Mouse (Mus musculus): Measurements from ENCODE around the gene Srek1. TPM values are rescaled to one million over a fixed set of nuclear protein-coding genes. Genes with fewer than 3 reads are reported as not detected.
A peak's percentile ranks its signal among the peaks of the same experiment; 100 is the strongest.

Srek1 gene
- total RNA-seq (2014; rRNA removed) (40.6 and 48.2 TPM in 2 replicates), polyA plus RNA-seq (2015; fragmentation: Nextera tagmentation; extraction: Ambion mirVana) (15.7 and 35.1 TPM in 2 replicates)

GRCm38 (mm10) chr13:103774119-103774757 lies at the start of gene Srek1:
Srek1 (minus strand) TSS chr13:103774608.
- H3K9ac ChIP-seq, result peak within 1 kb of the TSS; percentile 79
- no peak for TF ChIP-seq CTCF (IDR thresholded peaks at IDR 0.05; ENCODE audit: low read depth)
- WGBS, result 2% methylated on average over 80 of the region's 81 CpGs
- H3K27me3 ChIP-seq (ENCODE audit: insufficient read depth, low read length), result no peaks in the 10 kb centered on the region
- peak within 1 kb of the TSS; percentile 56 for H3K4me2 ChIP-seq (ENCODE audit: low read depth)
- peak within 1 kb of the TSS; percentile 96 for H3K27ac ChIP-seq (ENCODE audit: low read depth, low read length)
- H3K4me1 ChIP-seq (ENCODE audit: insufficient read depth), result peaks cover 11% of the 10 kb centered on the region; the same call in 1 of the 2 replicates
- peak; percentile 96 for ATAC-seq
- no peaks in the 10 kb centered on the region for H3K9me3 ChIP-seq (ENCODE audit: low read length)
- DNase-seq, result peak; percentile 98
- H3K4me3 ChIP-seq (ENCODE audit: low read depth, low read length), result peak within 1 kb of the TSS; percentile 81
- no peaks in the 10 kb centered on the region for H3K36me3 ChIP-seq (ENCODE audit: insufficient read depth)

DNA sequence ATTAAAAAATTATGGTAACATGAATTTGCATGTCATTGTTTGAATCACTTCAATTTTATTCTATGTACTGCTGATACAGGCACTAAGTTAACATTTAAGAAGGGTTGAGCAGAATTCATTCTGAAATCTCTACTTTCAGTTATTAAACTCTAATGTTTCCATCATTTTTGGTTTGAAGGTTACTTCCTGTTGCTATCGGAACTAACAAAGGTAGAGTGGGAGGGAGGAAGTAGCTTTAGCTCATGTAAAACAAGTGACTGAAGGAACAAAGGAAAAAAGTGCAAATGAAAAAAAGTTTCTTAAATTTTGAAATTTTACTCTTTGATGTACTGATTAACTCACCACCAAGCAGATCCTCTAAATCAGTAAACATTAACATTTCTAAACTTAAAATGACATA lies 47.9 kb upstream of the Srek1 start:
- no peak overlapping the region for H3K9ac ChIP-seq
- peaks cover 8% of the 10 kb centered on the region; the same call in 1 of the 2 replicates for H3K36me3 ChIP-seq (ENCODE audit: insufficient read depth)
- 93% methylated on average over 1 of the region's 1 CpGs for WGBS
- H3K27ac ChIP-seq (ENCODE audit: low read depth, low read length), result no peak overlapping the region
- no peaks in the 10 kb centered on the region for H3K9me3 ChIP-seq (ENCODE audit: low read length)
- DNase-seq, result no peak
- H3K4me3 ChIP-seq (ENCODE audit: low read depth, low read length), result no peak overlapping the region
- ATAC-seq, result no peak
- H3K27me3 ChIP-seq (ENCODE audit: insufficient read depth, low read length), result no peaks in the 10 kb centered on the region
- H3K4me2 ChIP-seq (ENCODE audit: low read depth), result no peak overlapping the region
- TF ChIP-seq CTCF (IDR thresholded peaks at IDR 0.05; ENCODE audit: low read depth), result no peak
- H3K4me1 ChIP-seq (ENCODE audit: insufficient read depth), result no peaks in the 10 kb centered on the region

DNA sequence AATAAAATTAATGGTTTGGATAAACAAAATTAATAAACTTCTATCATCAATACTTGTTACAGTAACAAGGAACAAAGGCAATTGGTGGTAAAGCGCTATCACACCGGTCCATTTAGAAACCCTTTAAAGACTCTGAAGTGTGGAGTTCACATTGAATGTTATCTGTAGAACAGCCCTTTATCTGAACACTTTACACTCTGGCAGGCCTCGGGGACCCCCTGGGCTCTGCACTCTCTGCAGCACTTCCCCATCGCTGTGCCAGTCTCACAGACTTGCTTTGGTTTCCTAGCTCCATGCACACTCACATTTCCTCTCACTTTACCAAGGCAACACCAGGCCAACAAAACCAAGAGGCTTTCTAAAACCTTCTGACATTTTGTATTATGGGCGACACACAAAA lies 45.0 kb upstream of the Srek1 start:
- peaks cover 11% of the 10 kb centered on the region for H3K36me3 ChIP-seq (ENCODE audit: insufficient read depth)
- ATAC-seq (no peak), DNase-seq (no peak)
- no peak overlapping the region for H3K4me3 ChIP-seq (ENCODE audit: low read depth, low read length)
- 87% methylated on average over 5 of the region's 5 CpGs for WGBS
- no peak overlapping the region for H3K9ac ChIP-seq
- no peak overlapping the region for H3K27ac ChIP-seq (ENCODE audit: low read depth, low read length)
- H3K27me3 ChIP-seq (ENCODE audit: insufficient read depth, low read length), result no peaks in the 10 kb centered on the region
- H3K4me1 ChIP-seq (ENCODE audit: insufficient read depth), result no peaks in the 10 kb centered on the region
- TF ChIP-seq CTCF (IDR thresholded peaks at IDR 0.05; ENCODE audit: low read depth), result no peak
- no peak overlapping the region for H3K4me2 ChIP-seq (ENCODE audit: low read depth)
- no peaks in the 10 kb centered on the region for H3K9me3 ChIP-seq (ENCODE audit: low read length)

GRCm38 (mm10) chr13:103817935-103818334 lies 43.5 kb upstream of the Srek1 start:
- no peak overlapping the region for H3K27ac ChIP-seq (ENCODE audit: low read depth, low read length)
- no peaks in the 10 kb centered on the region for H3K4me1 ChIP-seq (ENCODE audit: insufficient read depth)
- no peak overlapping the region for H3K4me3 ChIP-seq (ENCODE audit: low read depth, low read length)
- no peaks in the 10 kb centered on the region for H3K27me3 ChIP-seq (ENCODE audit: insufficient read depth, low read length)
- no peak for TF ChIP-seq CTCF (IDR thresholded peaks at IDR 0.05; ENCODE audit: low read depth)
- H3K4me2 ChIP-seq (ENCODE audit: low read depth), result no peak overlapping the region
- H3K36me3 ChIP-seq (ENCODE audit: insufficient read depth), result peaks cover 11% of the 10 kb centered on the region
- no peaks in the 10 kb centered on the region for H3K9me3 ChIP-seq (ENCODE audit: low read length)
- ATAC-seq, result no peak
- DNase-seq, result no peak
- 93% methylated on average over 3 of the region's 3 CpGs for WGBS
- no peak overlapping the region for H3K9ac ChIP-seq

GRCm38 (mm10) chr13:103807464-103807863 lies 33.1 kb upstream of the Srek1 start:
- H3K36me3 ChIP-seq (ENCODE audit: insufficient read depth), result no peaks in the 10 kb centered on the region
- H3K9me3 ChIP-seq (ENCODE audit: low read length), result no peaks in the 10 kb centered on the region
- H3K4me2 ChIP-seq (ENCODE audit: low read depth), result no peak overlapping the region
- WGBS, result 90% methylated on average over 5 of the region's 5 CpGs
- peaks cover 6% of the 10 kb centered on the region; the same call in 1 of the 2 replicates for H3K4me1 ChIP-seq (ENCODE audit: insufficient read depth)
- no peak for TF ChIP-seq CTCF (IDR thresholded peaks at IDR 0.05; ENCODE audit: low read depth)
- H3K27ac ChIP-seq (ENCODE audit: low read depth, low read length), result no peak overlapping the region
- H3K4me3 ChIP-seq (ENCODE audit: low read depth, low read length), result no peak overlapping the region
- no peak for ATAC-seq
- no peak for DNase-seq
- H3K27me3 ChIP-seq (ENCODE audit: insufficient read depth, low read length), result no peaks in the 10 kb centered on the region
- H3K9ac ChIP-seq, result no peak overlapping the region

- Histone ChIP-seq H3K9me3 (ENCODE audit: low read length) (no peaks in the 10 kb centered on the region), H3K4me1 (ENCODE audit: insufficient read depth) (peaks cover 6% of the 10 kb centered on the region; the same call in 1 of the 2 replicates), H3K4me2 (ENCODE audit: low read depth) (0 out of 2 replicates have a peak overlapping the region, but pooled peaks have one; percentile 13), H3K27me3 (ENCODE audit: insufficient read depth, low read length) (no peaks in the 10 kb centered on the region), H3K36me3 (ENCODE audit: insufficient read depth) (no peaks in the 10 kb centered on the region), H3K27ac (ENCODE audit: low read depth, low read length) (peak overlapping the region; percentile 40; the same call in 1 of the 2 replicates), H3K9ac (no peak overlapping the region), H3K4me3 (ENCODE audit: low read depth, low read length) (no peak overlapping the region)
- DNase-seq, result peak; percentile 86
- no peak for TF ChIP-seq CTCF (IDR thresholded peaks at IDR 0.05; ENCODE audit: low read depth)
- ATAC-seq, result peak; percentile 95
- whole genome bisulfite sequencing, result 5% methylated on average over 6 of the region's 6 CpGs
These were observed 31.9 kb upstream of the Srek1 start for GRCm38 (mm10) chr13:103806210-103806851.

GRCm38 (mm10) chr13:103803721-103804120 lies 29.3 kb upstream of the Srek1 start:
- Histone ChIP-seq H3K4me2 (ENCODE audit: low read depth) (no peak overlapping the region), H3K9ac (no peak overlapping the region), H3K27ac (ENCODE audit: low read depth, low read length) (no peak overlapping the region), H3K27me3 (ENCODE audit: insufficient read depth, low read length) (no peaks in the 10 kb centered on the region), H3K36me3 (ENCODE audit: insufficient read depth) (no peaks in the 10 kb centered on the region), H3K4me3 (ENCODE audit: low read depth, low read length) (no peak overlapping the region), H3K4me1 (ENCODE audit: insufficient read depth) (peaks cover 6% of the 10 kb centered on the region; the same call in 1 of the 2 replicates), H3K9me3 (ENCODE audit: low read length) (no peaks in the 10 kb centered on the region)
- DNase-seq (peak; percentile 32), ATAC-seq (no peak)
- TF ChIP-seq CTCF (IDR thresholded peaks at IDR 0.05; ENCODE audit: low read depth), result no peak
- 53% methylated on average over 5 of the region's 5 CpGs for WGBS
